Mouse (Mus musculus) liver, embryonic 13.5 days (tissue): ENCODE results near the gene Cabp4. TPM values are rescaled to one million over a fixed set of nuclear protein-coding genes. Genes with fewer than 3 reads are reported as not detected.

Experiments used
- ATAC-seq: fragments of 200-750 bp; cut with Nextera tagmentation; 2 replicates; pipeline ENCODE4 v1.8.0; 2017; ENCODE audit warnings: low read depth, mild to moderate bottlenecking, moderate number of reproducible peaks, moderate library complexity
- DNase-seq: peaks from one replicate; pipeline ENCODE4 v3.0.0; 2022
- H3K27ac ChIP-seq: fragments of 300-500 bp; sonication (generic); 2 replicates; pipeline ENCODE4 v1.5.1; 2015; ENCODE audit warnings: moderate library complexity, mild to moderate bottlenecking, inconsistent platforms
- H3K27me3 ChIP-seq: fragments of 300-500 bp; sonication (generic); 2 replicates; pipeline ENCODE4 v1.6.1; 2015; ENCODE audit warnings: mild to moderate bottlenecking, inconsistent platforms
- H3K36me3 ChIP-seq: fragments of 300-500 bp; sonication (generic); 2 replicates; pipeline ENCODE4 v1.6.1; 2015; ENCODE audit warnings: mild to moderate bottlenecking, inconsistent platforms
- H3K4me1 ChIP-seq: fragments of 300-500 bp; sonication (generic); replicated peaks from 2 replicates; pipeline ENCODE4 v1.6.1; 2015; ENCODE audit warnings: inconsistent platforms
- H3K4me2 ChIP-seq: fragments of 300-500 bp; sonication (generic); 2 replicates; pipeline ENCODE4 v1.6.1; 2015; ENCODE audit warnings: inconsistent platforms, mild to moderate bottlenecking, moderate library complexity
- H3K4me3 ChIP-seq: fragments of 300-500 bp; sonication (generic); replicated peaks from 2 replicates; pipeline ENCODE4 v1.5.1; 2015; ENCODE audit warnings: mild to moderate bottlenecking, inconsistent platforms
- H3K9ac ChIP-seq: fragments of 300-500 bp; sonication (generic); 2 replicates; pipeline ENCODE4 v1.6.1; 2015; ENCODE audit warnings: mild to moderate bottlenecking, inconsistent platforms
- H3K9me3 ChIP-seq: fragments of 300-500 bp; sonication (generic); replicated peaks from 2 replicates; pipeline ENCODE4 v1.6.1; 2016; ENCODE audit warnings: inconsistent platforms
- WGBS: fragments of 180-500 bp; shearing (Covaris S2); methylation state at CpG from one replicate; pipeline ENCODE4 v1.1.7; 2015; ENCODE audit not compliant: insufficient replicate concordance; 5-methylcytosine and 5-hydroxymethylcytosine counted together
- polyA plus RNA-seq: library from polyadenylated mRNA; unstranded; fragments of >200 nt; fragmentation: Nextera tagmentation; extraction: Ambion mirVana; gene quantifications from 2 replicates; pipeline ENCODE4 v1.2.1, GENCODE M21; 2015

Cabp4 gene
- polyA plus RNA-seq, 1 experiment from 2014 or later: 0.07 TPM

DNA sequence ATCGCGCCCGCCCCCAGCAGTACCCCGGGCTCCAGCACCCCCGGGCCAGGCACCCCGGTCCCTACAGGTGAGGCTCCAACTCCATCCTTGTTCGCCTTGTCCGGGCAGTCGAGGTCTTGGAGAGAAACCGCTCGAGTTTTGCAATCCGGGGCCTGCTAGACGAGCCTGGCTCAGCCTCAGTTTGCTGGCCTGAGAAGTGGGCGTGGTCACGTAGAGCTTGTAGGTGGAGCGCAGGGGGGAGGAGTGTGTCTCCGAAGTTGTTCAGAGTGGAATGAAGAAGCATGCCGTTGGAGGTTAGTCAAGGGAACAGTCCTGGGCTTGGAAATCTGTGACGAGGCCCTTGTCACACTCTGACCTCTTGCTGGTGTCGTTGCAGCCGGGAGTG, 46.4 kb downstream of the Cabp4 start:
- peak; percentile 87 for DNase-seq
- H3K4me1 ChIP-seq: peaks cover 58% of the 10 kb centered on the region

DNA sequence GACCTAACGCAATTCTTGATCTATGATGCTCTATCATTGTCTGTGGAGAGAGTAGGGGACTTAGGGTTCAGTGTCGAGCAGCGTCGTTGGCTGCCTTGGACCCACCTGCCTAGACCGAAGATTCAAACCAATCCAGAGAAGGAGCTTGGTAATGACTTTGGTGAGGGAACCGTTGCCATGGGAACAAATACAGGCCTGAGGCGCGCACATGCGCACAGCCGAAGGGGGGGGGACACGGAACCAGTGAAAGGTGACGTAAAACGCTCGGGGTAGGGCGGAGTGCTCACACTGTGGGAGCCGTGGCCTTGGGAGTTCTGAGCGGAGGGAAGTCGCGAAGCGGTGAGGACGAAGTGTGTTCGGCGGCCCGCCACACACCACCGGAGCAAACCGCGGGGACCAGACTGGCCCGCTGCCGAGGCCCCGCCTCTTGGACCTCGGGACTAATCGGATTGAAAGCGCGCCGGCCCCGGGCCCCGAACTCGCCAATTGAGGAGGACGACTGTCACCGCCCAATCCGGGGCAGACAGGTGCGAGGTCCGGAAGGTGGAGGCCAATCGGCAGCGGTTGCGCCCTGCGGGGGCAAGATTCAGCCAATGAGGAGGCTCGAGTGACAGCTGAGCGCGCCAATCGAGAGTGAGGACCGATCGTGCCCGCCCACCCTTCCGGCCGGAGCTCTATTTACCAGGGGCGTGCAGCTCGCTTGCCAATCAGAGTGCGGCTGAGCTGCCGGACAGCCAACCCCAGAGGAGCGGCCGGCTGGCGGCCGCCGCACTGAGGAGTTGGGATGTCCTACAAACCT, 47.0 kb downstream of the Cabp4 start, which contains the start of gene Cdk2ap2:
Gene Cdk2ap2, plus strand, starts transcription at position 541 of the 799 bp plus-strand sequence.
- peaks cover 6% of the 10 kb centered on the region for H3K36me3 ChIP-seq
- peak within 1 kb of the TSS; percentile 72 for H3K4me3 ChIP-seq
- H3K4me2 ChIP-seq: peak within 1 kb of the TSS; percentile 98
- peaks cover 21% of the 10 kb centered on the region for H3K27me3 ChIP-seq
- peak within 1 kb of the TSS; percentile 82 for H3K9ac ChIP-seq
- H3K4me1 ChIP-seq: peaks cover 59% of the 10 kb centered on the region
- WGBS: under 1% methylated on average over 65 of the region's 65 CpGs
- peak within 1 kb of the TSS; percentile 98 for H3K27ac ChIP-seq
- ATAC-seq (peak; percentile 92), DNase-seq (peak; percentile 100)
- no peaks in the 10 kb centered on the region for H3K9me3 ChIP-seq

More for the DNA sequence above, 46.4 kb downstream of the Cabp4 start:
- H3K9ac ChIP-seq: peak overlapping the region; percentile 82
- H3K27ac ChIP-seq: peak overlapping the region; percentile 98
- 2% methylated on average over 21 of the region's 21 CpGs for WGBS
- H3K9me3 ChIP-seq: no peaks in the 10 kb centered on the region
- H3K27me3 ChIP-seq: peaks cover 27% of the 10 kb centered on the region
- peak overlapping the region; percentile 72 for H3K4me3 ChIP-seq
- H3K36me3 ChIP-seq: peaks cover 6% of the 10 kb centered on the region
- peak; percentile 74 for ATAC-seq
- H3K4me2 ChIP-seq: peak overlapping the region; percentile 98

DNA sequence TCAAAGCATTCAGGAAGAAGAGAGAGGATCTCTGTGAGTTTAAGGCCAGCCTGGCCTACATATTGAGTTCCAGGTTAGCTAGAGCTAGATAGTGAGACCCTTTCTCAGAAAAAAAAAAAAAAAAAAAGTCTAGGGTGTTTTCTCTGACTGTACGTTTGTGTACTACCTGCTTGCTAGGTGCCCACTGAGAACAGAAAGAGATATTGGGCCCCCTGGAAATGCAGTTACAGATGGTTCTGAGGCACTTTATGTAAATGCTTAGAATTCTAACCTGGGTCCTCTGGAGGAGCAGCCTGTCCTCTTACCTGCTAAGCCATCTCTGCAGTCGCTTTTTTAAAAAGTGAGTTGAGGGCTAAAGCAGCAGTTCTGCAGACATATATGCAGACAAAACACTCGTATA, 48.0 kb downstream of the Cabp4 start:
- H3K4me1 ChIP-seq: peaks cover 52% of the 10 kb centered on the region
- 61% methylated on average over 3 of the region's 3 CpGs for WGBS
- peaks cover 10% of the 10 kb centered on the region for H3K27me3 ChIP-seq
- no peak for DNase-seq
- H3K27ac ChIP-seq: no peak overlapping the region
- H3K36me3 ChIP-seq: peaks cover 6% of the 10 kb centered on the region
- H3K4me3 ChIP-seq: peak overlapping the region; percentile 72
- no peaks in the 10 kb centered on the region for H3K9me3 ChIP-seq
- ATAC-seq: no peak
- peak overlapping the region; percentile 98 for H3K4me2 ChIP-seq
- H3K9ac ChIP-seq: peak overlapping the region; percentile 80; the same call in 1 of the 2 replicates

DNA sequence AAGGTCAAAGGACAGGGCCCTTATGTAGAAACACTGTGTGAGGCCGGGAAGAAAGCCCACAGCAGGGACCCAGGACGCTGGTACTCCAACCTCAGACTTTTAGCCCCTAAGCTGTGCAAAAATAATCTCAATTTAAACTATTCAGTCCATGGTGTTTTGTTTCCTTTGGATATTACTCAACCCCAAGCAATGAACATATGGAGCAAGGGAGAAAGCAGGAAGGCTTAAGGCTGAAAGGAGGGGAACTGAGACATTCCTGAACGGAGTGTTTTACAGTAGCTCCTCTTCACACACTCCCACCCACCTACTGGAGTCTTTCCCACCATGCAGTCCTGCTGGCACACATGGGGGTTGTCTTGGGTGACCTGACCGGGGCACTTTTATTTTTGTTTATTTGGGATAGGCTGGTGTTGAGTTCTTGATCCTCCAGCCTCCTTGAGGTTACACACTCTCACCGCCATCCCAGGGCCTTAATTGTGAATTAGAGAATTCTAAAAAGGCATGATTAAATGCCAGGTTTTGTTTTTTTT, 49.0 kb downstream of the Cabp4 start:
- DNase-seq (no peak), ATAC-seq (no peak)
- WGBS: 72% methylated on average over 5 of the region's 5 CpGs
- H3K9me3 ChIP-seq: no peaks in the 10 kb centered on the region
- peaks cover 6% of the 10 kb centered on the region for H3K36me3 ChIP-seq
- H3K27ac ChIP-seq: no peak overlapping the region
- peaks cover 43% of the 10 kb centered on the region for H3K4me1 ChIP-seq
- H3K27me3 ChIP-seq: peaks cover under 1% of the 10 kb centered on the region; the same call in 1 of the 2 replicates
- H3K9ac ChIP-seq: no peak overlapping the region
- H3K4me2 ChIP-seq: no peak overlapping the region
- H3K4me3 ChIP-seq: no peak overlapping the region

DNA sequence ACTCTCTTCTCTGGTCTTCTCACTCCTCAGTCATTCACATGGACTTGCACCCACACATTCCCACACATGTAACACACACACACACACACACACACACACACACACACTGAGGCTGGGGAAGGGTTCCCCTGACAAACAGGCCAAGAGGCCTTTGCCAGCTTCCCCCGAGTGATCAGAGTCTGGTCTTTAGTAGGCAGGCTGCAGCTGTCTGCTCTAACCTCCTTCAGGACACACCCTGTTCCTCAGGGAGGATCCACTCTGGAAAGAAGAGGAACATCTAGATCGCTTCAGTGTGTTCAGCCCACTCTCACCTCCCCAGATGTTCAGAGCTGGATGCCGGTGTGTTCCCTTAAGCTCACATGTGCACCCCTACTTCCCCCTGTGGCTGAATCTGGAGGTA, 49.5 kb downstream of the Cabp4 start:
- Histone ChIP-seq H3K27ac (no peak overlapping the region), H3K4me2 (no peak overlapping the region), H3K9ac (no peak overlapping the region), H3K4me3 (no peak overlapping the region), H3K27me3 (peaks cover 2% of the 10 kb centered on the region; the same call in 1 of the 2 replicates), H3K36me3 (peaks cover 6% of the 10 kb centered on the region), H3K4me1 (peaks cover 38% of the 10 kb centered on the region), H3K9me3 (no peaks in the 10 kb centered on the region)
- WGBS: 80% methylated on average over 3 of the region's 3 CpGs
- no peak for ATAC-seq
- DNase-seq: no peak

DNA sequence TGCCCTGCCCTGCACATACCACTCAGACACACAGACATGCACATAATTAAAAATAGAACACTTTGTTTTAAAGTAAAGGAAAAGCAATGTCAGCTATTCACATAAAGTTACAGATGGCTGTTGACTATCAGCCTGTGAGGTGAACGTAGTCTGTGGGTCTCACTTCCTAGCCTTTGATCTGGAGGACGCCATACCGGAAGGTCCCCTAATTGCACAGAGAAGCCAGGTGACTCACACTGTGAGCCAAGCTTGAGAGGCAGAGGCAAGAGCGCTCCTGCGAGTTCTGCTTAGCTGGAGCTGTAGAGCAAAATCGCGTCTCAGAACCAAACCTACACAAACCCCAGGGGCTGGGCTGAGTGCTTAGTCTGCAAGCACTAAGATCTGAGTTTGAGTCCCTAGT, 50.1 kb downstream of the Cabp4 start:
- DNase-seq (no peak), ATAC-seq (no peak)
- Histone ChIP-seq H3K9ac (no peak overlapping the region), H3K36me3 (peaks cover 6% of the 10 kb centered on the region), H3K4me2 (no peak overlapping the region), H3K9me3 (no peaks in the 10 kb centered on the region), H3K27me3 (peaks cover 7% of the 10 kb centered on the region), H3K4me1 (peaks cover 32% of the 10 kb centered on the region), H3K4me3 (no peak overlapping the region), H3K27ac (no peak overlapping the region)
- WGBS: 74% methylated on average over 7 of the region's 7 CpGs

DNA sequence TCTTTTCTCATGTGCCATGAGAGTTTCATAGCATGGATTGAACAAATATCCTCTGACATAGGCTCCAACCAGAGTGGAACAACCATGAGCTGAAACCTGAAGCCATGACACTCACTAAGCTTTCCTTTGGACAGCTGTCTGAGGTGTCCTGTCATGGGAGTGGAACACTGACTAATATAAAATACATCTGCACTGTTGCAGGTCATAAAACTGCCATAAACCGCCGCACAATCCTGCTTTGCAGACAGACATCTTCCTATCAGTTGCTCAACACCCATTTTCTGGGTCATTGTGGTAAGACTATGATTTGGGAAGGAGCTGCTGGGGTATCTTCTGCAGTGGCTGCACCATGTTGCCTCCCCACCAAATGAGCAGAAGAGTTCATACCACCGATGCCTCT, 51.1 kb downstream of the Cabp4 start:
- Histone ChIP-seq H3K36me3 (no peaks in the 10 kb centered on the region), H3K4me1 (peaks cover 28% of the 10 kb centered on the region), H3K9me3 (no peaks in the 10 kb centered on the region), H3K27me3 (peaks cover 7% of the 10 kb centered on the region), H3K27ac (no peak overlapping the region), H3K4me3 (no peak overlapping the region), H3K4me2 (no peak overlapping the region), H3K9ac (no peak overlapping the region)
- DNase-seq: no peak
- 34% methylated on average over 3 of the region's 3 CpGs for WGBS
- ATAC-seq: no peak

DNA sequence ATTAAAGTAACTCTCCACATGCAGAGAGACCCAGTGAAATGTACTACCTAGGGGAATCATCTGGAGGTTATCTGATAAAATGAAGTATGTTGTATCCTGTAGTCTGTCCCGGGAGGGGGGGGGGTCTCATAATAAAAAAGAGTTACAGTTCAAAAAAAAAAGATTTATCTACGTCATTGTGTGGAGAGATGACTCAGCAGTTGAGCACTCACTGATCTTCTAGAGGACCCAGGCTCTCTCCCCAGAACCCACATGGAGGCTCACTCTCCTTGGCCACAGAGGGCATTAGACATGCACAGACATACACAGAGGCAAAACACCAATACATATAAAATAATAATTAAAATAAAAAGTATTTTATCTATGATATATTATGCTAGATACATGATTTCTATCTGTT, 52.5 kb downstream of the Cabp4 start:
- Histone ChIP-seq H3K9me3 (no peaks in the 10 kb centered on the region), H3K27me3 (peaks cover 10% of the 10 kb centered on the region), H3K27ac (no peak overlapping the region), H3K36me3 (no peaks in the 10 kb centered on the region), H3K4me3 (no peak overlapping the region), H3K9ac (no peak overlapping the region), H3K4me2 (no peak overlapping the region), H3K4me1 (peaks cover 22% of the 10 kb centered on the region)
- ATAC-seq: no peak
- DNase-seq: no peak
- WGBS: 14% methylated on average over 2 of the region's 2 CpGs

DNA sequence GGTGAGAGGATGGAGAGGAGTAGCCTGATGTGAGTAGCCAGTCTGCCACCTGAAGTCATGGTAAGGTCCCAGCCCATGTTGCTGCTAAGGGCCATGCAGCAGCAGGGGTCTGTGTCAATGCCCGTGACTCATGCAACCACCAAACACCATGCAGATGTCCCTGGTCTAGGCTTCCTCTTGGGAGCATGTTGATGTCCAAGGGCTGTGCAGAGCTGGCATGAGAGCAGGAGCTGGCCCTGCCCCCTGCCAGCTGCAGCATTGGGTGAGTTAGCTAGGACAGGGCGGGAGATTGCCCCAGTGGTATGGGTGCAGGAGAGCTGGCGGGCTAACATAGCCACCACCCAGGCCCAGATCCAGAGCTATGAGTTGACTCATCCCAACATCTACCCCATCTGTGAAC, 53.4 kb downstream of the Cabp4 start:
- H3K4me2 ChIP-seq: no peak overlapping the region
- H3K9me3 ChIP-seq: no peaks in the 10 kb centered on the region
- no peak overlapping the region for H3K4me3 ChIP-seq
- 62% methylated on average over 3 of the region's 3 CpGs for WGBS
- DNase-seq: no peak
- H3K9ac ChIP-seq: no peak overlapping the region
- H3K27ac ChIP-seq: no peak overlapping the region
- H3K36me3 ChIP-seq: no peaks in the 10 kb centered on the region
- H3K4me1 ChIP-seq: peaks cover 15% of the 10 kb centered on the region
- ATAC-seq: no peak
- H3K27me3 ChIP-seq: peaks cover 10% of the 10 kb centered on the region

DNA sequence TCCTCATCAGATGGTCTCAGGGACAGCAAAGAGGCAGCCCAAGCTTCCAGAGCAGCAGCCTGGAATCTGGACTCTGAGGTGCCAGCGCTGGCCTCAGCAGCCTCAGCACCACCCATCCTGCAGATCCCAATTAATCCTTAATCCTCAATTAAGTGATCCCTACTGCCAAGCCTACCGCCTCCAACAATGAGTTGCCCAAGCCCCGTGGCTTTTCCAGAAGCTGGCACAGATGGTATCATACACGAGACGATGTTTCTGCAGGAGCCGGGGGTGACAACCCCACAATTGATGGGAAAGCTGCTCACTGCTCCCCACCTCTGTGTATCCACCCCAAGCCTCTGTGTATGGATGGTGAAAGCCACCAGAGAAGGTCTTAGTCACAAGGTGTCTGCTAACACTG, 54.7 kb downstream of the Cabp4 start:
- no peaks in the 10 kb centered on the region for H3K36me3 ChIP-seq
- H3K4me1 ChIP-seq: peaks cover 17% of the 10 kb centered on the region
- WGBS: 70% methylated on average over 6 of the region's 6 CpGs
- ATAC-seq: no peak
- peaks cover 17% of the 10 kb centered on the region for H3K27me3 ChIP-seq
- DNase-seq: no peak
- H3K9me3 ChIP-seq: no peaks in the 10 kb centered on the region
- H3K4me2 ChIP-seq: no peak overlapping the region
- H3K9ac ChIP-seq: no peak overlapping the region
- no peak overlapping the region for H3K4me3 ChIP-seq
- H3K27ac ChIP-seq: no peak overlapping the region

DNA sequence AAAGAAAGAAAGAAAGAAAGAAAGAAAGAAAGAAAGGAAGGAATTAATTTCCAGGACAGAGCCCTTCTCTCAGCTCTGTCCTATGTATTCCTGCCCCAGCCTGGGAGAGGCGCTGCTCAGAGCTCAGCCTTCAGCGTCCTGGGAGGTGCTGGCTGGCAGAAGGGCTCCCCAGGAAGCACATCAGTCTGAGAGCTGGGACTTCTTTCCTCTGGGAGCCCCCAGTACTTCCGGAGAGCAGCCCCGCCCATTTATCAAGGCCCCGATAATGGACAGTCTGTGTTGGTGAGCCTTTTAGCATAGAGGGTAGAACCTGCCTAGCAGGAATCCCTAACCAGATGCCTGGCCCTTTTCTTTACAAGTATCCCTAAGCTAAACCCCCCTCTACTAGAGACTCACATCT, 55.7 kb downstream of the Cabp4 start:
- no peak for ATAC-seq
- WGBS: 22% methylated on average over 5 of the region's 5 CpGs
- Histone ChIP-seq H3K27ac (no peak overlapping the region; the same call in 1 of the 2 replicates), H3K27me3 (peaks cover 17% of the 10 kb centered on the region), H3K9ac (no peak overlapping the region), H3K4me2 (no peak overlapping the region), H3K4me3 (no peak overlapping the region), H3K4me1 (peaks cover 21% of the 10 kb centered on the region), H3K36me3 (no peaks in the 10 kb centered on the region), H3K9me3 (no peaks in the 10 kb centered on the region)
- no peak for DNase-seq

DNA sequence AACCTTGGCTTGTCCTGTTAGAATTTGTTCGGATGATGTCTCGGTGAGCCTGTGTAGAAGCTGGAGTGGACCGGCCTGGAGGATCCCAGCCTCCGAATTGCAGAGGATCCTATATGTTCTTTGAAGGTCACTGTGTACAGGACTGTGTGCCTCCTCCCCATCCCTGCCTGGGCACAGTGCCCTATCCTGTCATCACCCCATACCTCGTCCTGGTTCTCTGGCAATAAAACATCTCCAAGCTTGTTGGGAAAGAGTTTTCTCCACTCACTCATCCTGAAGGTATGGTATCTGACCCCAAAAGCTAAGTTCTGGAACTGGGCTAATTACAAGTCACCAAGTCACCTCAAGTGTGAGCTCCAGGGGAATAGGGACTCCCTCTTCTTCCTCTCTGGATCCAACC, 56.7 kb downstream of the Cabp4 start:
- Histone ChIP-seq H3K4me2 (no peak overlapping the region), H3K36me3 (no peaks in the 10 kb centered on the region), H3K4me1 (peaks cover 12% of the 10 kb centered on the region), H3K9me3 (no peaks in the 10 kb centered on the region), H3K27me3 (peaks cover 17% of the 10 kb centered on the region), H3K4me3 (no peak overlapping the region), H3K9ac (no peak overlapping the region), H3K27ac (no peak overlapping the region)
- ATAC-seq (no peak), DNase-seq (no peak)
- WGBS: 70% methylated on average over 5 of the region's 5 CpGs
